Mouse (Mus musculus) small intestine, adult 2 months (tissue): ENCODE measurements around the gene Tmem30b.

Source experiments
- CTCF ChIP-seq: fragments of 200-500 bp; IDR thresholded peaks from 2 replicates; pipeline ENCODE4 v1.5.1; 2012; ENCODE audit warnings: low read depth, mild to moderate bottlenecking, control low read depth, inconsistent platforms, low read length, moderate library complexity, mixed read lengths; ENCODE audit not compliant: insufficient replicate concordance, insufficient read length; ENCODE audit errors: extremely low read depth
- POLR2A ChIP-seq: fragments of 200-500 bp; IDR thresholded peaks from 2 replicates; pipeline ENCODE4 v1.6.1; 2012; ENCODE audit warnings: low read depth, mild to moderate bottlenecking, control low read depth, inconsistent platforms, low read length, moderate library complexity

DNA sequence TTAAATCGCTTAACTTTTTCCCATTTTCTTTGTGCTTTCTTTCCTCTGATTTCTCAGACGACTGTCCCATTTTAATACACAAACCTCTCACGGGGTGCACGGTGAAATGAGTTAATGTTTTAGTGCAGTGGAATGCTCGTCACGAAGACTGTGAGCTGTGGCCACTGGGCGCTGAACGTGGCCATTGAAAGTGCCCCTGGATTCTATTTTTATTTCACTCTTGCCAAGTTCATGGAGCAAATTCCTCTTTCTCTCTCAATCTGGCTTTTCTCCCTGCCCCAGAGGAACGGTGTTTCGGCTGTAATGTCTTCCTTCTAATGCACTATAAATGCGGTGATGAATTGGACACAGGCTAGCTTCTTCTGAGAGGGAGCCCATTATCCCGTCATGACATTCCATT is 23.1 kb downstream of the Tmem30b start:
- TF ChIP-seq POLR2A (no peak), CTCF (no peak)
